Comparison of ENCODE assay signal across 11 mouse cellular contexts in the genomic region with DNA sequence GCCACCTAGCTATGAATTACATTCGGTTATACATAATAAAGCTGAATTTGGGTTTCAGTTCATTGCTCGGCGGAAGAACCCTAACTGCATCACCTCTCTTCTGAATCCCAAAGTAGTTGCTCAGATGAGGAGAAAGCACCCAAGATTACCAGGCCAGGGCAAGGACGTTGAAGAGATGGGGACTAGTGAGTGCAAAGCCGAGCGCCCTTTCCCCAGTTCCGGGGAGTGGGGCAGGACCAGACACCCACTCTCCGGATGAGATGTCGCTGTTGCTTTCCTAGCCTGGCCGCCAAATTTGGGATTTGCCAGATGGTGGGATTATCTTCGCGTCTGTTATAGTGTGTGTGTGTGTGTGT. TPM values are rescaled to one million over a fixed set of nuclear protein-coding genes. Genes with fewer than 3 reads are reported as not detected.
DNase-seq lines count a peak whose midpoint lies in the region; ATAC-seq and TF ChIP-seq lines count a peak whose summit lies in the region.
"Had no signal": no experiment of that assay in that cellular context is flagged by ENCODE, and none has a peak within 500 bp of the region (broad histone marks: within the 10 kb centered on the region; RNA-seq: fewer than 3 reads in every experiment).

No protein-coding gene starts in this region.

- H3K27me3 ChIP-seq in kidney, postnatal 0 days (ENCODE audit: insufficient read depth, low read length): no peaks in the 10 kb centered on the region
- H3K27me3 ChIP-seq in embryonic facial prominence, embryonic 10.5 days (replicated peaks; ENCODE audit: low read depth, poor library complexity, severe bottlenecking): peaks cover 100% of the 10 kb centered on the region
- peaks cover 93% of the 10 kb centered on the region for H3K27me3 ChIP-seq in hindbrain, embryonic 13.5 days
- peaks cover 92% of the 10 kb centered on the region for H3K27me3 ChIP-seq in neural tube, embryonic 12.5 days (replicated peaks)

- WGBS in kidney, postnatal 0 days: 27% methylated on average over 12 of the region's 12 CpGs
- 2% methylated on average over 12 of the region's 12 CpGs for WGBS in embryonic facial prominence, embryonic 10.5 days
- 3% methylated on average over 12 of the region's 12 CpGs for WGBS in hindbrain, embryonic 13.5 days
- 3% methylated on average over 12 of the region's 12 CpGs for WGBS in neural tube, embryonic 12.5 days

- no peak overlapping the region for H3K27ac ChIP-seq in kidney, postnatal 0 days
- peak overlapping the region; percentile 86 for H3K27ac ChIP-seq in embryonic facial prominence, embryonic 10.5 days (replicated peaks)
- H3K27ac ChIP-seq in hindbrain, embryonic 13.5 days: peak overlapping the region; percentile 85
- H3K27ac ChIP-seq in neural tube, embryonic 12.5 days: no peak overlapping the region
- H3K27ac ChIP-seq: liver, embryonic 14.5 days had no signal

- TF ChIP-seq CTCF in kidney, postnatal 0 days (IDR thresholded peaks at IDR 0.05; ENCODE audit: low read depth): no peak

- peaks cover 9% of the 10 kb centered on the region; the same call in 1 of the 2 replicates for H3K4me1 ChIP-seq in kidney, postnatal 0 days (replicated peaks; ENCODE audit: insufficient read depth, low read length)
- peaks cover 83% of the 10 kb centered on the region for H3K4me1 ChIP-seq in embryonic facial prominence, embryonic 10.5 days
- H3K4me1 ChIP-seq in hindbrain, embryonic 13.5 days (replicated peaks): peaks cover 45% of the 10 kb centered on the region
- H3K4me1 ChIP-seq in neural tube, embryonic 12.5 days: peaks cover 35% of the 10 kb centered on the region

- peak overlapping the region; percentile 88 for H3K4me2 ChIP-seq in kidney, postnatal 0 days (ENCODE audit: low read length)
- peak overlapping the region; percentile 60 for H3K4me2 ChIP-seq in hindbrain, embryonic 13.5 days
- H3K4me2 ChIP-seq in neural tube, embryonic 12.5 days (replicated peaks): peak overlapping the region; percentile 74

- no peak overlapping the region for H3K4me3 ChIP-seq in kidney, postnatal 0 days (replicated peaks; ENCODE audit: low read depth, low read length)
- H3K4me3 ChIP-seq in embryonic facial prominence, embryonic 10.5 days: peak overlapping the region; percentile 64
- H3K4me3 ChIP-seq in hindbrain, embryonic 13.5 days: no peak overlapping the region
- H3K4me3 ChIP-seq in neural tube, embryonic 12.5 days: no peak overlapping the region

- no peaks in the 10 kb centered on the region for H3K9me3 ChIP-seq in kidney, postnatal 0 days (replicated peaks; ENCODE audit: low read length)
- H3K9me3 ChIP-seq in embryonic facial prominence, embryonic 10.5 days: no peaks in the 10 kb centered on the region
- H3K9me3 ChIP-seq in hindbrain, embryonic 13.5 days: no peaks in the 10 kb centered on the region
- H3K9me3 ChIP-seq in neural tube, embryonic 12.5 days: no peaks in the 10 kb centered on the region

- ATAC-seq in kidney, postnatal 0 days (replicated peaks; ENCODE audit: low FRiP score, low read depth): no peak
- ATAC-seq in hindbrain, embryonic 13.5 days (ENCODE audit: low FRiP score): no peak
- ATAC-seq in neural tube, embryonic 12.5 days (ENCODE audit: low FRiP score, low read depth): no peak

- no peak overlapping the region for H3K9ac ChIP-seq in kidney, postnatal 0 days (ENCODE audit: low read depth, low read length)
- H3K9ac ChIP-seq in hindbrain, embryonic 13.5 days: 0 out of 2 replicates have a peak overlapping the region, but pooled peaks have one; percentile 67
- H3K9ac ChIP-seq in neural tube, embryonic 12.5 days: no peak overlapping the region
- H3K9ac ChIP-seq: liver, embryonic 14.5 days had no signal

- no peaks in the 10 kb centered on the region for H3K36me3 ChIP-seq in kidney, postnatal 0 days (ENCODE audit: insufficient read depth, low read length)
- H3K36me3 ChIP-seq in embryonic facial prominence, embryonic 10.5 days (replicated peaks): no peaks in the 10 kb centered on the region
- H3K36me3 ChIP-seq in hindbrain, embryonic 13.5 days: no peaks in the 10 kb centered on the region
- H3K36me3 ChIP-seq in neural tube, embryonic 12.5 days: no peaks in the 10 kb centered on the region
- H3K36me3 ChIP-seq: G1E had no signal

- no peak for DNase-seq in kidney, postnatal 0 days (ENCODE audit: low spot score)
- no peak for DNase-seq in kidney, adult 9 months
- peak; percentile 54 for DNase-seq in embryonic facial prominence, embryonic 10.5 days (ENCODE audit: low spot score)
- no peak for DNase-seq in lung, postnatal 4 days
- no peak for DNase-seq in left cerebral cortex, adult 18-20 months (ENCODE audit: low spot score in 2 of 2)
- no peak for DNase-seq in natural killer cell, adult 2 months (ENCODE audit: low spot score in 2 of 2)
- DNase-seq: thymus, postnatal 25 days had no signal

RNA-seq across cellular contexts. Expression of a gene that starts 36.4 kb away (rescaled TPM):
- 190 and 203 TPM in 2 replicates for polyA plus RNA-seq in kidney, postnatal 0 days (2015; fragmentation: Nextera tagmentation; extraction: Ambion mirVana)
- 89.7 and 99.8 TPM in 2 replicates for polyA plus RNA-seq in embryonic facial prominence, embryonic 10.5 days (2016; fragmentation: Nextera tagmentation; extraction: Ambion mirVana)
- polyA plus RNA-seq in hindbrain, embryonic 13.5 days (2015; fragmentation: Nextera tagmentation; extraction: Ambion mirVana): 118 and 134 TPM in 2 replicates
- 101 and 103 TPM in 2 replicates for polyA plus RNA-seq in neural tube, embryonic 12.5 days (2016; fragmentation: Nextera tagmentation; extraction: Ambion mirVana)
- 10 to 100 TPM; 35.3 to 42.7 TPM for total RNA-seq in left cerebral cortex, adult 18-20 months (2021)
- polyA plus RNA-seq: G1E had no signal

Comparison
In these comparisons a context has a peak if more than half of its experiments do, and no peak if none do; other contexts are left out.
1. H3K27ac ChIP-seq: peak in embryonic facial prominence, embryonic 10.5 days (single experiment) and hindbrain, embryonic 13.5 days (single experiment); none in kidney, postnatal 0 days (single experiment) and neural tube, embryonic 12.5 days (single experiment).
2. Peak in every context shown above with its lines, with median percentiles within 50 percentile points of each other: H3K4me2 ChIP-seq.